In the genomic region with DNA sequence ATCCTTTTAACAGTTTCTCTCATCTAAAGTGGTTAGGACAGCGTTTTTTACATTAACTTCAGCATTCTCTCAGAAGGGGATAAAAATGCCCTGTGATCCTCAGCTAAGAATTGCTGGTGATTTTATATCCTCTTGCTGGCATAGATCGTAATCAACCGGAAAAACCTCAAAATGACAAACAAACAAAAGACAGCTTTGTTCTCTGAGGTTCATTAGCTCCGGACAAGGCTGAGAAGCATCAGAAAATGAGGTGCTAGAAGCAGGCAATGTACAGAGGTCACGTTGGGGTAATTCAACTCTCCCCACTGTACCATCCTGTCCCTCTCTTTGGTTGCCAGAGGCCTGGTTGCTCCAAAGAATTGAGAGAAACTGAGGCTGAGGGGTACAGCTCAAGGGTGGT, we compare ENCODE assay signal across 18 mouse cellular contexts.
DNase-seq lines count a peak whose midpoint lies in the region; ATAC-seq and TF ChIP-seq lines count a peak whose summit lies in the region.
"Had no signal": no experiment of that assay in that cellular context is flagged by ENCODE, and none has a peak within 500 bp of the region (broad histone marks: within the 10 kb centered on the region; RNA-seq: fewer than 3 reads in every experiment).

No protein-coding gene starts in this region.

- TF ChIP-seq CTCF in cerebellum, adult 2 months (IDR thresholded peaks at IDR 0.05; ENCODE audit: borderline replicate concordance, insufficient read depth, low read depth, low read length) = no peak

- DNase-seq in cerebellum, adult 2 months = peak in 1 of 2 experiments; percentile 29
- DNase-seq in cerebellum, adult 9-11 months = peak; percentile 34
- DNase-seq in cerebellum, adult 18-20 months = no peak
- peak; percentile 64 for DNase-seq in Muller cell, postnatal 12 days (ENCODE audit: inconsistent ontology term)
- DNase-seq in adrenal gland, postnatal 25 days = no peak
- DNase-seq: adrenal gland, postnatal 10 days; embryo, embryonic 11 days; forebrain, postnatal 0 days; gastrocnemius, adult 2 months; gastrocnemius, postnatal 14 days; heart, adult 11 months; kidney, adult 2 months had no signal

- ATAC-seq in cerebellum, adult (ENCODE audit: insufficient number of reproducible peaks, low FRiP score, low TSS enrichment) = no peak
- ATAC-seq: intestine, postnatal 0 days; Patski had no signal

- H3K27ac ChIP-seq in cerebellum, adult 2 months (ENCODE audit: insufficient read depth, low read length) = peak overlapping the region; percentile 67; the same call in 1 of the 2 replicates
- H3K27ac ChIP-seq: embryonic facial prominence, embryonic 15.5 days; gastrocnemius, adult 2 months; hindbrain, embryonic 12.5 days had no signal

- WGBS in cerebellum, adult 2 months = 45% methylated on average over 5 of the region's 5 CpGs

- H3K4me3 ChIP-seq in cerebellum, adult 2 months (replicated peaks; ENCODE audit: insufficient read depth, low read depth, low read length) = no peak overlapping the region
- H3K4me3 ChIP-seq: embryonic facial prominence, embryonic 15.5 days; gastrocnemius, adult 2 months; hindbrain, embryonic 12.5 days; hindbrain, embryonic 15.5 days had no signal

- H3K4me1 ChIP-seq in cerebellum, adult 2 months (ENCODE audit: control insufficient read depth, insufficient read depth, low read length) = peaks cover 7% of the 10 kb centered on the region; the same call in 1 of the 2 replicates
- H3K4me1 ChIP-seq: embryonic facial prominence, embryonic 15.5 days; hindbrain, embryonic 12.5 days had no signal

- no peaks in the 10 kb centered on the region for H3K27me3 ChIP-seq in cerebellum, adult 2 months (ENCODE audit: control insufficient read depth, insufficient read depth, low read length)
- H3K27me3 ChIP-seq: embryonic facial prominence, embryonic 15.5 days; hindbrain, embryonic 12.5 days; hindbrain, embryonic 15.5 days; Patski had no signal

- no peak for TF ChIP-seq POLR2A in cerebellum, adult 2 months (IDR thresholded peaks at IDR 0.05; ENCODE audit: borderline replicate concordance, insufficient read depth, low read length)

Comparison
In these comparisons a context has a peak if more than half of its experiments do, and no peak if none do; other contexts are left out.
1. DNase-seq: peak in cerebellum, adult 9-11 months (single experiment) and Muller cell, postnatal 12 days (single experiment); none in cerebellum, adult 18-20 months (0 of 2) and adrenal gland, postnatal 25 days (single experiment).